Mouse (Mus musculus): ENCODE data around the gene 2510002D24Rik. TPM values are rescaled to one million over a fixed set of nuclear protein-coding genes. Genes with fewer than 3 reads are reported as not detected.

Gene 2510002D24Rik
- total RNA-seq, 1 experiment = 10.5 TPM

GRCm38 (mm10) chr16:18876091-18876441 lies 39.7 kb downstream of the 2510002D24Rik start:
- in situ Hi-C loops (cut with MboI; ENCODE audit: low sequenced_read_pairs in 2 of 2, unreplicated experiment in 2 of 2) = no loop called here
- H3K36me3 ChIP-seq (ENCODE audit: control insufficient read depth, insufficient read depth, low read length, poor library complexity, severe bottlenecking) = peaks cover 16% of the 10 kb centered on the region
- no peak for DNase-seq (ENCODE audit: low read depth, low spot score)
- peak overlapping the region; percentile 95 for H3K9ac ChIP-seq (ENCODE audit: insufficient read depth, low read depth, low read length, poor library complexity, severe bottlenecking)
- no peaks in the 10 kb centered on the region; a peak in 1 of 4 replicates for H3K4me1 ChIP-seq (ENCODE audit: control insufficient read depth in 2 of 2, insufficient read depth in 2 of 2, low read length in 2 of 2, poor library complexity in 1 of 2)
- peak overlapping the region; percentile 72 for H3K27ac ChIP-seq (ENCODE audit: insufficient read depth, low read depth, low read length, poor library complexity, severe bottlenecking)
- H3K9me3 ChIP-seq (ENCODE audit: control insufficient read depth, insufficient read depth, low read depth, low read length) = no peaks in the 10 kb centered on the region
- H3K4me3 ChIP-seq (ENCODE audit: insufficient read depth in 1 of 2, low read depth in 1 of 2, low read length in 2 of 2, poor library complexity in 1 of 2, severe bottlenecking in 1 of 2) = peak overlapping the region; percentile 82 to 93
- no peak for TF ChIP-seq HCFC1 (IDR thresholded peaks at IDR 0.05; ENCODE audit: borderline replicate concordance, insufficient read depth, low read length)
- TF ChIP-seq CHD2 (IDR thresholded peaks at IDR 0.05; ENCODE audit: low read depth, low read length) = no peak
- TF ChIP-seq ZNF384 (IDR thresholded peaks at IDR 0.05; ENCODE audit: low read depth, low read length) = no peak
- no peak for TF ChIP-seq MAFK (IDR thresholded peaks at IDR 0.05; ENCODE audit: insufficient read depth, low read depth, low read length)
- no peak for TF ChIP-seq ZC3H11A (IDR thresholded peaks at IDR 0.05; ENCODE audit: borderline replicate concordance, low read depth, low read length)

GRCm38 (mm10) chr16:18876442-18877308 lies 40.3 kb downstream of the 2510002D24Rik start, which contains the start of the genes Mrpl40 and Hira:
TSS of gene Mrpl40 (minus strand) at chr16:18876862.
TSS of gene Hira (plus strand) at chr16:18877037.
- H3K4me3 ChIP-seq (ENCODE audit: insufficient read depth in 1 of 2, low read depth in 1 of 2, low read length in 2 of 2, poor library complexity in 1 of 2, severe bottlenecking in 1 of 2) = peak within 1 kb of the TSS; percentile 82 to 93

GRCm38 (mm10) chr16:18877386-18878090 lies 41.2 kb downstream of the 2510002D24Rik start:
- H3K27ac ChIP-seq (ENCODE audit: insufficient read depth, low read depth, low read length, poor library complexity, severe bottlenecking) = peak overlapping the region; percentile 94
- no peaks in the 10 kb centered on the region for H3K9me3 ChIP-seq (ENCODE audit: control insufficient read depth, insufficient read depth, low read depth, low read length)
- peak overlapping the region; percentile 82 to 93 for H3K4me3 ChIP-seq (ENCODE audit: insufficient read depth in 1 of 2, low read depth in 1 of 2, low read length in 2 of 2, poor library complexity in 1 of 2, severe bottlenecking in 1 of 2)
- H3K4me1 ChIP-seq (ENCODE audit: control insufficient read depth in 2 of 2, insufficient read depth in 2 of 2, low read length in 2 of 2, poor library complexity in 1 of 2) = no peaks in the 10 kb centered on the region; a peak in 1 of 4 replicates
- in situ Hi-C loops (cut with MboI; ENCODE audit: low sequenced_read_pairs in 2 of 2, unreplicated experiment in 2 of 2) = no loop called here
- TF ChIP-seq HCFC1 (IDR thresholded peaks at IDR 0.05; ENCODE audit: borderline replicate concordance, insufficient read depth, low read length) = 0 out of 2 replicates have a peak, but pooled peaks have one; percentile 41
- no peak for TF ChIP-seq ZC3H11A (IDR thresholded peaks at IDR 0.05; ENCODE audit: borderline replicate concordance, low read depth, low read length)
- TF ChIP-seq ZNF384 (IDR thresholded peaks at IDR 0.05; ENCODE audit: low read depth, low read length) = no peak
- no peak for TF ChIP-seq MAFK (IDR thresholded peaks at IDR 0.05; ENCODE audit: insufficient read depth, low read depth, low read length)
- no peak for TF ChIP-seq CHD2 (IDR thresholded peaks at IDR 0.05; ENCODE audit: low read depth, low read length)
- H3K36me3 ChIP-seq (ENCODE audit: control insufficient read depth, insufficient read depth, low read length, poor library complexity, severe bottlenecking) = peaks cover 9% of the 10 kb centered on the region
- DNase-seq (ENCODE audit: low read depth, low spot score) = peak; percentile 44
- H3K9ac ChIP-seq (ENCODE audit: insufficient read depth, low read depth, low read length, poor library complexity, severe bottlenecking) = peak overlapping the region; percentile 99

More at GRCm38 (mm10) chr16:18876442-18877308, 40.3 kb downstream of the 2510002D24Rik start, which contains the start of the genes Mrpl40 and Hira:
- DNase-seq (ENCODE audit: low read depth, low spot score) = peak; percentile 83
- peak; percentile 78 for TF ChIP-seq HCFC1 (IDR thresholded peaks at IDR 0.05; ENCODE audit: borderline replicate concordance, insufficient read depth, low read length)
- TF ChIP-seq MAFK (IDR thresholded peaks at IDR 0.05; ENCODE audit: insufficient read depth, low read depth, low read length) = no peak
- no peak for TF ChIP-seq ZC3H11A (IDR thresholded peaks at IDR 0.05; ENCODE audit: borderline replicate concordance, low read depth, low read length)
- peak; percentile 95 for TF ChIP-seq CHD2 (IDR thresholded peaks at IDR 0.05; ENCODE audit: low read depth, low read length)
- H3K27ac ChIP-seq (ENCODE audit: insufficient read depth, low read depth, low read length, poor library complexity, severe bottlenecking) = peak within 1 kb of the TSS; percentile 94
- H3K4me1 ChIP-seq (ENCODE audit: control insufficient read depth in 2 of 2, insufficient read depth in 2 of 2, low read length in 2 of 2, poor library complexity in 1 of 2) = no peaks in the 10 kb centered on the region; a peak in 1 of 4 replicates
- H3K9me3 ChIP-seq (ENCODE audit: control insufficient read depth, insufficient read depth, low read depth, low read length) = no peaks in the 10 kb centered on the region
- peak within 1 kb of the TSS; percentile 99 for H3K9ac ChIP-seq (ENCODE audit: insufficient read depth, low read depth, low read length, poor library complexity, severe bottlenecking)
- in situ Hi-C loops (cut with MboI; ENCODE audit: low sequenced_read_pairs in 2 of 2, unreplicated experiment in 2 of 2) = no loop called here
- peaks cover 16% of the 10 kb centered on the region for H3K36me3 ChIP-seq (ENCODE audit: control insufficient read depth, insufficient read depth, low read length, poor library complexity, severe bottlenecking)

GRCm38 (mm10) chr16:18878091-18878720 lies 41.8 kb downstream of the 2510002D24Rik start:
- Histone ChIP-seq H3K4me3 (ENCODE audit: insufficient read depth in 1 of 2, low read depth in 1 of 2, low read length in 2 of 2, poor library complexity in 1 of 2, severe bottlenecking in 1 of 2) (peak overlapping the region; percentile 82 to 93), H3K36me3 (ENCODE audit: control insufficient read depth, insufficient read depth, low read length, poor library complexity, severe bottlenecking) (peaks cover 6% of the 10 kb centered on the region), H3K27ac (ENCODE audit: insufficient read depth, low read depth, low read length, poor library complexity, severe bottlenecking) (peak overlapping the region; percentile 94), H3K9ac (ENCODE audit: insufficient read depth, low read depth, low read length, poor library complexity, severe bottlenecking) (peak overlapping the region; percentile 99), H3K4me1 (ENCODE audit: control insufficient read depth in 2 of 2, insufficient read depth in 2 of 2, low read length in 2 of 2, poor library complexity in 1 of 2) (no peaks in the 10 kb centered on the region; a peak in 1 of 4 replicates), H3K9me3 (ENCODE audit: control insufficient read depth, insufficient read depth, low read depth, low read length) (no peaks in the 10 kb centered on the region)
- no peak for DNase-seq (ENCODE audit: low read depth, low spot score)
- in situ Hi-C loops (cut with MboI; ENCODE audit: low sequenced_read_pairs in 2 of 2, unreplicated experiment in 2 of 2) = no loop called here
- no peak; the same call in 1 of the 2 replicates for TF ChIP-seq HCFC1 (IDR thresholded peaks at IDR 0.05; ENCODE audit: borderline replicate concordance, insufficient read depth, low read length)
- no peak for TF ChIP-seq CHD2 (IDR thresholded peaks at IDR 0.05; ENCODE audit: low read depth, low read length)
- no peak for TF ChIP-seq MAFK (IDR thresholded peaks at IDR 0.05; ENCODE audit: insufficient read depth, low read depth, low read length)
- TF ChIP-seq ZC3H11A (IDR thresholded peaks at IDR 0.05; ENCODE audit: borderline replicate concordance, low read depth, low read length) = no peak
- peak; percentile 92 for TF ChIP-seq ZNF384 (IDR thresholded peaks at IDR 0.05; ENCODE audit: low read depth, low read length)
